Mouse (Mus musculus) left cerebral cortex, adult 2 months (tissue): ENCODE measurements around the gene Ccdc141. TPM values are rescaled to one million over a fixed set of nuclear protein-coding genes. Genes with fewer than 3 reads are reported as not detected.
"Not testable (repeated sequence)": the region's sequence is repeated elsewhere in the genome, so short reads cannot be mapped to it uniquely, and the experiment has no call there.

ENCODE experiments used
- DNase-seq, 2 experiments: peaks; one replicate each; pipeline ENCODE4 v3.0.0; 2021 to 2022; ENCODE audit warnings: low spot score in 2 of 2, mixed read lengths in 1 of 2; ENCODE audit errors: extremely low spot score in 1 of 2
- H3K27ac ChIP-seq: fragments of 200-600 bp; 2 replicates; pipeline ENCODE4 v1.8.1; 2022
- H3K4me3 ChIP-seq: fragments of 200-600 bp; 2 replicates; pipeline ENCODE4 v1.8.1; 2022
- CTCF ChIP-seq: fragments of 200-600 bp; IDR thresholded peaks from 2 replicates; pipeline ENCODE4 v1.8.1; 2022; ENCODE audit warnings: antibody characterized with exemption, mild to moderate bottlenecking, moderate library complexity
- intact Hi-C: fragments of 180-260 bp; cut with DNase I; formaldehyde crosslinking; loops from one replicate; pipeline ENCODE4 v1.15.1; 2025
- total RNA-seq, 2 experiments: library from RNA; stranded (reverse); gene quantifications; 2 replicates each; pipeline ENCODE4 v1.2.3; 2021

Gene Ccdc141
- total RNA-seq, 2 experiments from 2014 or later, result 18.5 to 28.2 TPM

DNA sequence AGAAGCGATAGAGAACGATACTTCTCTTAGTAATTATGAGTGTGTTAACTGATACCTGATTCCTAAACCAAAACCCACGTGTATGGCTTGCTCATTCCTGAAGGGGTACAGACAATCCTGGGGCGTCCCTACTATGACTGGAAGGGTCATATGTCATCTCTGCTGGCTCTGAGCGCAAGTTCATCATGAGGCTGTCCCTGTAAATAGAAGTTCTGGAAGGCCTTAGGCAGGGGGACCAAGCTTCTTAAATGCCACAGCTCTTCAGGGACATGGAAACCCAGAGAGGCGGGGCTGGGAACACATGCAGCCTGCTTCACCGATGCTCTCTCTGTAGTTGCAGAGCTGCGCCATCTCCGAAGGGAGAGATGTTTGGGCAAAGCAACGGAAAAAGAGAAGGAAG is 133.2 kb downstream of the Ccdc141 start:
- no peak for TF ChIP-seq CTCF
- no peak for DNase-seq
- H3K4me3 ChIP-seq, result no peak overlapping the region
- H3K27ac ChIP-seq, result no peak overlapping the region
- intact Hi-C loops, result no loop called here

DNA sequence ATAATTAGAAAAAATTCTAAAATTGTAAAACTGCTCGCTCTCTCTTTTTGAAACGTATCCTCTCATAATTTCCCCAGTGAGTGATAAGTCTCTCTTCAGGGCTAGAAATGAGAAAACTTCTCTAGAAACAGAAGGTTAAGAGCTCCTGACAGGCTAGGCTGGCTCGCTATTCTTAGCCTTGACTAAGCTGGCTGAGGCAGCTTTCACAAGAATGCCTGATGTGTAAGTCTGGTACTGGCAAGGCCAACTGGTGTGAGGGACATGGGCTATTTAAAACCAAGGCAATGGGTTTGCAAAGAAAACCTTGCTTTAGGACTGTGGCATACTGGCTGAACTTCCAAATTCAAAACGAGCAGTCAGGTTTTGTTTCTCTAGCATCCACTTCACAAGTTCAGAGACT is 136.3 kb downstream of the Ccdc141 start:
- H3K4me3 ChIP-seq, result no peak overlapping the region
- no peak overlapping the region for H3K27ac ChIP-seq
- intact Hi-C loops, result no loop called here
- no peak for DNase-seq
- no peak for TF ChIP-seq CTCF

DNA sequence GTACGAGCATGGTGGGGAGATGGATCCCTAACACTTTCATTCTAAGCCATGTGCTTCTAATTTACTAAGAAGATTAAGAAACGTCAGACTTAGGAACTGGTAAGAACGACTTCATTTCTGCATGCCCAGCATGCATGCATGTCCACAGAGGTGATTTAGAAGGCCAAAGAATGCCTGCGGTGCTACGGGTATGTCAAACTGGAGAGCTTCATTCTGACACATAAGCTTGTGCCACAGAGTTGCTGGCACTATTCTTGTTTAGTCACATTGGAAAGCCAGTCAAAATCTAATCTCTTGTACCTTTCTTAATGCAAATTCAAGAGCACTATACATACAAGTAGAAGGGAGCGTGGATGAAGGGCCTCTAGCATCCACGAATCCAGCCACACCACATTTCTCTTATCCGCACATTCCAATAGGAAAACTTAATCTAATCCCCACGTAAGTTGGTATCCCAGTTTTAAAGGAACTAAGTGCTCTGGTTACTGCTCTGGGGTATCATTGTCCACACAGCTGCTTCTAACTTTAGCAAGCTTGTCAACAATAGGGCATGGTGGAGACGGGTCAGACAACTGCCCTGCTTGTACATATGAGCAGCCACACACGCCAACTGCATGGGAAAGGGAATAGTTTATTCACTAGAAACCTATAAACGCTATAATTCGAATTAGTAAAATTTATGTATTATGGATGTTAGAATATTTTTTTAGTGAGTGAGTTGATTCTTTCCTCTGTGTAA is 136.9 kb downstream of the Ccdc141 start:
- Histone ChIP-seq H3K27ac (no peak overlapping the region), H3K4me3 (no peak overlapping the region)
- intact Hi-C loops, result no loop called here
- no peak for TF ChIP-seq CTCF
- DNase-seq, result no peak

DNA sequence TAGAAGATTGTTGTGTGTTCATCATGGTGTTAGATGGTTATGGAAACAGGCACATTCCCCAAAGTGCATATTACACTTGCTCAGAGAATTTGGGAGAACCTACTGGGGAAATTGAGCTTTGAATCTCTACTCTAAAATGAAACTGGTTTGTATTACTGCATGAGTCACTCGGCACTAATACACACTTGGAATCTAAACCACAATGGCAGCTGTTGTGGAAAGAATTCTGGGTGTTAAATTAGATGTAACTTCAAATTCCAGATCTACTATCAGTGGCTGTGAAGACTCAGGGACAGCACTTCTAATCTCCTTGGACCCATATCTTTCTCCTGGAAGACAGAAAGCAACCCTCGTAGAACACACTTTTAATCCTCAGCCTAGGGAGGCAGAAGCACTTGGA is 149.8 kb downstream of the Ccdc141 start:
- no peak overlapping the region for H3K4me3 ChIP-seq
- DNase-seq, result no peak
- no peak for TF ChIP-seq CTCF
- intact Hi-C loops, result no loop called here
- H3K27ac ChIP-seq, result no peak overlapping the region

DNA sequence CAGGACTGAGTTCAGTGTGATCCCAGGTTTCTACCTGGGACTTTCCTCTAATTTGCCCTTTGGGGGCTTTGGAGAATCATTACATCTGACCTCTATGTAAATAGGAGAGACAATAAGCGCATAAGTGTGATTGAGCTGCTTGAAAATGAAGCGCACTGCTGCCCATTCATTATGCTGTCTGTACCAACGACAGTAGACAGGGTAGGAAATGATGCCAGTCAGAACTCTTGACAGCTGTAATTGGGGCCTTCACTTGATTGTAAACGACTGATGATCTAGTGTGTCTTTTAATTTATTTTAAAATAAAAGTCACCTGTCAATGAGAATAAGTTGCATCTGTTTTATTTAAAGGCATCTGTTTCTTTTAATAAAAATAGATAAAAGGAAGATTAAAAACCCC is 152.7 kb downstream of the Ccdc141 start:
- no peak for DNase-seq
- no peak overlapping the region for H3K4me3 ChIP-seq
- no peak overlapping the region for H3K27ac ChIP-seq
- no peak for TF ChIP-seq CTCF
- intact Hi-C loops, result no loop called here

DNA sequence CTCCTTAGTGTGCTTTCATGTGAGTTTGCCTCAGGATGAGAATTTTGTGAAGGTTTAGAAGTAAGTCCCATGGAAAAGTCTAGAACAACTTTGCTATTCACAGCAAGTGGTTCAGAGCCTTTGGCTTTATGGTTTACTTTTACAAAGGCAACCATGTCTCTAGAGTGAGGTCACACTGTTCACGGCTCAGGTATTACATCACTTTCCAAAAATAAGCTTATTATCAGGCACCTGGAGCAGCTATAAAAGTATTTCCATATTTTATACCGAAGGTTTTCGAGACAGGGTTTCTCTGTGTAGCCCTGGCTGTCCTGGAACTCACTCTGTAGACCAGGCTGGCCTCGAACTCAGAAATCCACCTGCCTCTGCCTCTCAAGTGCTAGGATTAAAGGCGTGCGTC is 157.0 kb downstream of the Ccdc141 start:
- H3K4me3 ChIP-seq, intact Hi-C loops, DNase-seq, H3K27ac ChIP-seq: not testable (repeated sequence)

DNA sequence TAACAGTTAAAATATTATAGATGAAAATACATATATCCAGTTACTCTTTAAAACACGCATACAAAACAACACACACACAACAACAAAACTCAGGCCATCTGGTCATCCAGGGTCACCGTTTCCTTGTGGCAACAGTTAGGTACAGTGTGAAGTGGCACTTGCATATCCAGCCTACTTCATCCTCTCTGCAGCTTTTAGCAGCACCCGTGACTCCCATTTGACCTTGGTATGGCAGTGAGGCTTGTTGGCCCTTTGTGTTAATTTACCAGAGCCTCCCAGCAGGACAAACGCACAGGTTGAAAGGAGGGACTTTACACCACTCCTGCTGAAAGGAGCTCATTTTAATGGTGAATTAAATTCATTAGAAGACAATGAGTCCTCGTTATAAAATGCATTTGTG is 158.5 kb downstream of the Ccdc141 start:
- no peak for TF ChIP-seq CTCF
- DNase-seq, result no peak
- Histone ChIP-seq H3K4me3 (no peak overlapping the region), H3K27ac (no peak overlapping the region)
- intact Hi-C loops, result no loop called here

DNA sequence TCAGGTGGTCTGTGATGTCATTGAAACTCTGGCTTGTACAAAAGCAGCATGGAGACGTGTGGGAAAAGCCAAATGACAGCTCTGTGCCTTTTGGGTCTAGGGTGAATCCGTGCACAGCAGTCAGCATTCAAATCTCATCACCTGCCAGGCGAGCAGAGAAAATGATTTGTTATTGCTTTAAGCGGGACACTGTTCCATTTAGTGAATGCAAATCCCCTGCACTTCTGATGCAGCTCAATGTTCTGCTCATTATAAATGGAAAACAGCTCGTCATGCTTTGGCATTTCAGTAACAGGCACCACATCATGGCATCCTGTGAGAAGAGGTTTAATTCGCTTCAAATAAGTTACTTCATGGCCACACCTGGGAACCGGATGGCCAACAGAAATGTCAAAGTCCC is 163.4 kb downstream of the Ccdc141 start:
- H3K4me3 ChIP-seq, result no peak overlapping the region
- DNase-seq, result no peak
- H3K27ac ChIP-seq, result no peak overlapping the region
- no peak for TF ChIP-seq CTCF
- intact Hi-C loops, result no loop called here

DNA sequence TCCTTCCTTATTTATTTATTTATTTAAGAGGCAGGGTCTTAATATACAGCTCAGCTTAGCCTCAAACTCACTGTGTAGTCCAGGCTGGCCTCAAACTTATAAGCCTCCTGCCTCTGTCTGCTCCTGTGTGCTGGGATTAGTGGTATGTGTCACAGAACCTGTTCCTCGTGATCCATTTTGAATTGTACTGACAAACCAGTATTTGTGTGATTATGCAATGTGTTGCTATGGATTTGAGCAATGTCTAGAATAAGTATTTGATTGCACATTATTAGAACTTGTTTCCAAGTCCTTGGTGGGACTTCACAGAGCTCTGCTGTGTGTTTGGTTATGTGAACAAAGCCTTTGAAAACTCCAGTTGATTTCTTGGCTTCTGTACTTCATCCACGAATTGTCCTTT is 167.3 kb downstream of the Ccdc141 start:
- DNase-seq, result no peak
- TF ChIP-seq CTCF, result no peak
- intact Hi-C loops, result no loop called here
- no peak overlapping the region for H3K27ac ChIP-seq
- H3K4me3 ChIP-seq, result no peak overlapping the region

DNA sequence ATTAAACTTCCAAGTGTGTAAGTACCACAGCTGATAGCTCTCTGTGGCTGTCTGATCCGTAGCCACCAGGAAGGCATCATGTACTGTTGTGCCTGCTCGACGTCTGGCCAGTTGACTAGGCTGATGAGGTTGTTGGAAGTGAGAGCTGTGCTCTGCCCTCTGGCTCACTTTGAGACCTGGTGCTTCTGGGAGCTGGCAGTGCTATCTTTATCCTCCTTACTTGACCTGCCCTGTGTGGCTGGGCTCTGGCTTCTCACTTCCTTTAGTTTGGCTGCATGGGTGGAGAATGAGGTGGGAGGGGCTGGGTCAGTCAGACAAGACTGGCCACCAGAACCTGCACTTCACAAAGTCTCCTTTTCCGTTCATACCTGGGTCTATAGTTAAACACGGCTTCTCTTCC is 172.1 kb downstream of the Ccdc141 start:
- no peak for DNase-seq
- no peak for TF ChIP-seq CTCF
- no peak overlapping the region for H3K27ac ChIP-seq
- H3K4me3 ChIP-seq, result no peak overlapping the region
- intact Hi-C loops, result no loop called here

DNA sequence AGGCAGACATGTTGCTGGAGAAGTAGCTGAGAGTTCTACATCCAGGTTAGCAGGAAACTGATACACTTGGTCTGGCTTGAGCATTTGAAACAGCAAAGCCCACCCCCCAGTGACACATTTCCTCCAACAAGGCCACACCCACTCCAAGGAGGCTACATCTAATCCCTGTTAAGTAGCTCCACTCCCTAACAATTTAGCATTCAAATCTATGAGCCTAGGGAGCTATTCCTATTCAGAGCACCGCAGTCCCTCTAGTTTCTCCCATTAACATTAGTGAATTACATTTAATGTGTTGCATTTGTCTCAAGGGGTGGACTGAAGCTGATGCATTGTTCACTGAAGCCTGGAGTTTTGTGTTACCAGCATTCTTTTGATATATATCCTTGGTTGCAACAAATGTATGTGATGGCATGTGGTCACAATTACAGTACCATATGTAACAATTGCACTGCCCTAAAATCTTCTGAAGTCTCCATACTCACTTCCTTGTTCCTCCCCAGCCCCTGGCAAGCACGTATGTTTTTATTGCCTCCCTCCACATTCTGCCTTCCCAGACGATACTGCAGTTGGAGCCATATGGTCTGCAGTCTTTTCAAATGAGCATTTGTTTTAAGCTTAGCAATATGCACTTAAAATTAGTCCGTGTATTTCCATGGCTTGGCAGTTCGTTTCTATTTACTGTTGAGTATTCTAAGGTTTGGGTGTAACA is 177.8 kb downstream of the Ccdc141 start:
- no peak for DNase-seq

DNA sequence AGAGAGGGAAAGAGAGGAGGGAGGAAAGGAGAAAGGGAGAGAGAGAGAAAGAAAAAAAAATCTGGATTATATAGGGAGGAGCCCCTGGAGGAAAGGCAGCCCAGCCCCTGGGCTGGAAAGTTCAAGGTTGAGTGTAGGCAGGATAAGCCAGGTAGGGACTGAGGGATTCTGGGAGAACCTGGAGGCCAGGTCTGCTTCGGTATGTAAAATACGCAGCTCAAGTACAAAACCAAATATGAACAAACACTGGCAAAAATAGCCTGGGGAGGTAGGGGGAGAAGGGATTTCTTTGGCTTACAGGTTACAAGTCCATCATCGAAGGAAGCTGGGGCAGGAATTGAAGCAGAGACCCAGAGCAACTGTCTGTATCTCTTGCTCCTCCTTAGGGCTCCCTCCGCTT is 183.1 kb downstream of the Ccdc141 start:
- Histone ChIP-seq H3K4me3 (no peak overlapping the region), H3K27ac (no peak overlapping the region)
- TF ChIP-seq CTCF, result no peak
- intact Hi-C loops, result no loop called here
- DNase-seq, result no peak

More for the DNA sequence above, 177.8 kb downstream of the Ccdc141 start:
- no peak overlapping the region for H3K27ac ChIP-seq
- intact Hi-C loops, result no loop called here
- TF ChIP-seq CTCF, result no peak
- H3K4me3 ChIP-seq, result no peak overlapping the region

DNA sequence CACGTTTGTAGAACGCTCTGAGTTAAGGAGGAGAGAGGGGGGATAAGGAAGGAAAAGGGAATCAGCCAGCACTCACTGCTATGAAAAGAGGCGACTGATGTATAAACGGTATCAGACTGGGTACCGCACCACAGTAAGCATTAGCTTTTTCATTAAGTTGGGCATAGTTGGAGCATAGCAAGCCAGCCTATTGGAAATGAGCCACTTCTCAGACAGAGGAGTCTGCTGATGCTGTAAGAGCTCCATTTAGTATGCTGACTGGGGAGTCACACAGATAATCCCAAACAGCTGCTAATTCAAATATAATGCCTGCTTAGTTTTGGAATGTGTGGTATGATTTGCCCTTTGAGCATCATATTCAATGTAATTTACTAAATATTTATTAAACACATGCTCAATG is 186.1 kb downstream of the Ccdc141 start:
- no peak for TF ChIP-seq CTCF
- no peak for DNase-seq
- intact Hi-C loops, result no loop called here
- Histone ChIP-seq H3K27ac (no peak overlapping the region), H3K4me3 (no peak overlapping the region)
